Mouse (Mus musculus): Measurements from ENCODE around the gene Unk. TPM values are rescaled to one million over a fixed set of nuclear protein-coding genes. Genes with fewer than 3 reads are reported as not detected.

Gene Unk
- polyA plus RNA-seq, 1 experiment = 121 TPM

GRCm38 (mm10) chr11:116106154-116106962 is 76.2 kb downstream of the Unk start:
- Histone ChIP-seq H3K27ac (ENCODE audit: control insufficient read depth, insufficient read depth, low read length) (no peak overlapping the region), H3K4me3 (ENCODE audit: control insufficient read depth, insufficient read depth, low read length) (no peak overlapping the region), H3K4me1 (replicated peaks; ENCODE audit: control insufficient read depth, insufficient read depth, low read length) (peaks cover 8% of the 10 kb centered on the region; the same call in 1 of the 2 replicates), H3K27me3 (ENCODE audit: control insufficient read depth, insufficient read depth, low read length) (peaks cover 11% of the 10 kb centered on the region; the same call in 1 of the 2 replicates), H3K36me3 (ENCODE audit: control insufficient read depth, insufficient read depth, low read length) (no peaks in the 10 kb centered on the region)
- 94% methylated on average over 32 of the region's 32 CpGs for WGBS
- no peak for TF ChIP-seq CTCF (IDR thresholded peaks at IDR 0.05; ENCODE audit: borderline replicate concordance, control insufficient read depth, extremely low read depth, insufficient read depth, low read length, poor library complexity)
- TF ChIP-seq POLR2A (IDR thresholded peaks at IDR 0.05; ENCODE audit: control insufficient read depth, extremely low read depth, insufficient read depth, low read length, poor library complexity) = no peak
- DNase-seq = no peak

DNA sequence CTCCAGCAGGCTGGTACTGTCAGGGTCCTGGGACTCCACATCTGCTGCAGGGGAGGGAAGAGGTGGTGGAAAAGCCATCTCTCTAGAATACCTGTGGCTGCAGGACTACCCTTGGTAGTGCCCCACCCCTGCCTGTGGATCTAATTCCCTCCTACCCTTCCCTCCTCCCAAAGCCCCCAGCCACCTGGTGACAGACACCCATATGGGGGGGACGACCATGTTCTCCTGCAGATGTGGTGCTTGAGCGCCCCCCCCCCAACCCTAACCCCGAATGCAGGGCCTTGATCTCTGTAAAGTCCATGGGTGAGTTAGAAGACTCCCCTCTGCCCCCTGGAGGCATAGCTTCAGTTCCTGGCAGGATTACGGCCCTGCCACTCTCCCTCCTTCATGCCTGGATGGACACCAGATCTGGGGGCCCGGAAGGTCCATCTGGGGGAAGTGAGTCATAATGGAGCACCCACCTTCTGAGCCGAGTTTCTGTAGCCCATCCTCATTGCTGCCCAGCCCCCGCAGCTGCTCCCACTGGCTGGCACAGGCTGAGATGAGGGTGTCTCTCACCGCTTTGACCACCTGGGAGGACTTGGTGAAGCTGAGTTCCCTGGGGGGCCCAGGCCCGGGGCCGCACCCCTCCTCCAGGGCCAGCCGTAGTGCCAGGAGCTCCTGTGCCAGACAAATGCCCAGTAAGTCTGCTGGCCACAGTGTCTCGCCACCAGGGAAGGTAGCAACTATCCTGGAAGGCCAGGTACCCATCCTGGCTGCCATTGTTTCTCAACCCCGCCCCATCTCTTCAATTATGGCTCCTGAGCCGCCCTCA is 77.0 kb downstream of the Unk start:
- WGBS = 79% methylated on average over 14 of the region's 14 CpGs
- H3K4me3 ChIP-seq (ENCODE audit: control insufficient read depth, insufficient read depth, low read length) = no peak overlapping the region
- H3K36me3 ChIP-seq (ENCODE audit: control insufficient read depth, insufficient read depth, low read length) = no peaks in the 10 kb centered on the region
- H3K27ac ChIP-seq (ENCODE audit: control insufficient read depth, insufficient read depth, low read length) = no peak overlapping the region
- H3K4me1 ChIP-seq (replicated peaks; ENCODE audit: control insufficient read depth, insufficient read depth, low read length) = peaks cover 8% of the 10 kb centered on the region; the same call in 1 of the 2 replicates
- no peak for DNase-seq
- peaks cover 11% of the 10 kb centered on the region; the same call in 1 of the 2 replicates for H3K27me3 ChIP-seq (ENCODE audit: control insufficient read depth, insufficient read depth, low read length)
- TF ChIP-seq CTCF (IDR thresholded peaks at IDR 0.05; ENCODE audit: borderline replicate concordance, control insufficient read depth, extremely low read depth, insufficient read depth, low read length, poor library complexity) = no peak
- TF ChIP-seq POLR2A (IDR thresholded peaks at IDR 0.05; ENCODE audit: control insufficient read depth, extremely low read depth, insufficient read depth, low read length, poor library complexity) = no peak

DNA sequence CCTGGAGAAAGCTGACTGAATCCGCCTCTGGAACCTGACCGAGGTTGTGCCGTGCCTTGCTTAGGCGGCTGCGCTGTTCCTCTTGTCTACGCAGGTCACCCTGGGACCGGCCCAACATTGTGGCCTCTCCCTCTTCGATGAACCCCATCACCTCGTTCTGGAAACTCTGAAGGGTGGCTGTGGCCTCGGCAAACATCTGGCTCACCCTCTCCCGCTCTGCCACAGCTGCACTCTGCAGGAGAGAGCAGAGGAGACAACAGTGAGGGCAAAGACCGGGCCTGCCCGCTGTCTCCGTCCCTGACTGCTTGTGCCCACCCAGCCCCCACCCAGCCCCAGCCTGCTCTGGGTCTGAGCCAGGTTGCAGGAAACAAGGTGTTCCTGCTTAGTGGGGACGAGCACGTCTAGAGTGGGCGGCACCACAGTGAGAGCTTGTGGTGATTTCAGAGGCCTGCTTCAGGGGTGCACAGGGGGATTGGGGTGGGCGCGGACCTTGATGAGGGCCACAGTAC is 77.7 kb downstream of the Unk start:
- H3K4me3 ChIP-seq (ENCODE audit: control insufficient read depth, insufficient read depth, low read length) = 0 out of 2 replicates have a peak overlapping the region, but pooled peaks have one; percentile 7
- DNase-seq = no peak
- WGBS = 84% methylated on average over 19 of the region's 19 CpGs
- peak overlapping the region; percentile 19; the same call in 1 of the 2 replicates for H3K27ac ChIP-seq (ENCODE audit: control insufficient read depth, insufficient read depth, low read length)
- H3K36me3 ChIP-seq (ENCODE audit: control insufficient read depth, insufficient read depth, low read length) = no peaks in the 10 kb centered on the region
- peaks cover 11% of the 10 kb centered on the region; the same call in 1 of the 2 replicates for H3K27me3 ChIP-seq (ENCODE audit: control insufficient read depth, insufficient read depth, low read length)
- TF ChIP-seq CTCF (IDR thresholded peaks at IDR 0.05; ENCODE audit: borderline replicate concordance, control insufficient read depth, extremely low read depth, insufficient read depth, low read length, poor library complexity) = no peak
- no peak for TF ChIP-seq POLR2A (IDR thresholded peaks at IDR 0.05; ENCODE audit: control insufficient read depth, extremely low read depth, insufficient read depth, low read length, poor library complexity)
- H3K4me1 ChIP-seq (replicated peaks; ENCODE audit: control insufficient read depth, insufficient read depth, low read length) = peaks cover 8% of the 10 kb centered on the region; the same call in 1 of the 2 replicates

DNA sequence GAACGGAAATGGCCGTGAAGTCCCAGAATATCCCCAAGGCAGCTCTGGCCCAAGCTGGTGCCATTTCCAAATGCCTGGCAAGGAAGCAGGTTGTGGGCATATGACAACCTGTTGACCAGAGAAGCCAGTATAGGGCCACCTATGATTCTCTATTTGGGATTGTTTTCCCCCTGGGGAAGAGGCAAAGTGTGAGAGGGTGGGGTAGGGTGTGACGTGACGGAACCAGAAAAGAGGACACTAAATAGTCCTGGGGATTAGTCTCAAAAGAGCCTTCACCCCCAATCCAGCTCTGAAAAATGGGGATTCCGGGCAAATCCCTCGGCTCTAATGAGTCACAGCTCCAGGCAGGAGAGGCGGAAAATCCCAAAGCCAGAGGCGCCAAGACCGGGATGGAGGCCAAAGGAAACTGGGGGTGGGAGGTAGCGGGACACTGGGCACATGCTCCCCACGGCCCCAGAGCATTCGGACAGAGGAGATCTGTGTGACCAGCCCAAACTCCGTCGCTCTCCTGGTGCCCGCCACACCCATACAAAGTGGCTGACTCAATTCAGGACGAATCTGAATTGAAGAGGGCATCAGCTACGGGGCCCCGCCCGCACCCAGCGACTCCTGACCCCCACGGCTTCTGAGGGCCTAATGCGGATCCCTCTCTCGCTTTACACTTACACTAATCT is 78.5 kb downstream of the Unk start:
- TF ChIP-seq POLR2A (IDR thresholded peaks at IDR 0.05; ENCODE audit: control insufficient read depth, extremely low read depth, insufficient read depth, low read length, poor library complexity) = no peak
- no peak for TF ChIP-seq CTCF (IDR thresholded peaks at IDR 0.05; ENCODE audit: borderline replicate concordance, control insufficient read depth, extremely low read depth, insufficient read depth, low read length, poor library complexity)
- Histone ChIP-seq H3K4me1 (replicated peaks; ENCODE audit: control insufficient read depth, insufficient read depth, low read length) (peaks cover 8% of the 10 kb centered on the region; the same call in 1 of the 2 replicates), H3K27me3 (ENCODE audit: control insufficient read depth, insufficient read depth, low read length) (peaks cover 11% of the 10 kb centered on the region; the same call in 1 of the 2 replicates), H3K27ac (ENCODE audit: control insufficient read depth, insufficient read depth, low read length) (peak overlapping the region; percentile 19; the same call in 1 of the 2 replicates), H3K36me3 (ENCODE audit: control insufficient read depth, insufficient read depth, low read length) (no peaks in the 10 kb centered on the region), H3K4me3 (ENCODE audit: control insufficient read depth, insufficient read depth, low read length) (0 out of 2 replicates have a peak overlapping the region, but pooled peaks have one; percentile 7)
- 68% methylated on average over 23 of the region's 23 CpGs for WGBS
- DNase-seq = no peak

- 2% methylated on average over 70 of the region's 70 CpGs for whole genome bisulfite sequencing
- no peak for TF ChIP-seq CTCF (IDR thresholded peaks at IDR 0.05; ENCODE audit: borderline replicate concordance, control insufficient read depth, extremely low read depth, insufficient read depth, low read length, poor library complexity)
- no peak for TF ChIP-seq POLR2A (IDR thresholded peaks at IDR 0.05; ENCODE audit: control insufficient read depth, extremely low read depth, insufficient read depth, low read length, poor library complexity)
- Histone ChIP-seq H3K27me3 (ENCODE audit: control insufficient read depth, insufficient read depth, low read length) (peaks cover 11% of the 10 kb centered on the region; the same call in 1 of the 2 replicates), H3K36me3 (ENCODE audit: control insufficient read depth, insufficient read depth, low read length) (no peaks in the 10 kb centered on the region), H3K4me3 (ENCODE audit: control insufficient read depth, insufficient read depth, low read length) (peak overlapping the region; percentile 33), H3K4me1 (replicated peaks; ENCODE audit: control insufficient read depth, insufficient read depth, low read length) (peaks cover 8% of the 10 kb centered on the region; the same call in 1 of the 2 replicates), H3K27ac (ENCODE audit: control insufficient read depth, insufficient read depth, low read length) (no peak overlapping the region)
- DNase-seq = no peak
These were observed 79.4 kb downstream of the Unk start for GRCm38 (mm10) chr11:116109441-116110081.

Data from thymus, adult 2 months (tissue).